Mouse (Mus musculus): Measurements from ENCODE around the gene Cnot1.
A peak's percentile ranks its signal among the peaks of the same experiment; 100 is the strongest.
"Not testable (repeated sequence)": the region's sequence is repeated elsewhere in the genome, so short reads cannot be mapped to it uniquely, and the experiment has no call there.

Gene Cnot1

DNA sequence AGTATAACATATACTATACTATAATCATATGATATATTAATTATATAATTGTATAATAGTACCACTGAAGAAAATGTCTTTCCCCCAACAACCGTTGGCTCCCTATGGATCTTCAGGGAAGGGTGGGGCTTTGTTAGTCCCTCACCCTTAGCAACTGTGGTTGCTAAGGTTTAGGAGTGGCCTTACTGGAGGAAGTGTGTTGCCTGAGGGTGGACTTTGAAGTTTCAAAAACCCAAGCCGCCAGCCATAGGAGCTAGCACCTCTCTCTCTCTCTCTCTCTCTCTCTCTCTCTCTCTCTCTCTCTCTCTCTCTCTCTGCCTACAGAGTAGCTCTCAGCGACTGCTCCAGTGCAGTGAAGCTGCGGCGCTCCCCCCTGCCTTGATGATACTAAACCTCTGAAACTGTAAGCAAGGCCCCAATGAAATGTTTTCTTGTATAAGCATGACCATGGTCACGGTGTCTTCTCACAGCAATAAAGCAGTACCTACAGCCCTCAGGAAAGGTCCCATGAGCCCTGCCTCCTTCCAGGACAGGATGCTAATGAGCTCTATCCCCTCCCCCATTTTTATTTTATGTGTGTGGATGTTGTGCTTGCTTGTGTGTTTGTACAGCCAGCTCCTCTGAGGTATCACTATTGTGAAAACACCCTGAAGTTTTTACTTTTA lies 8.9 kb upstream of the Cnot1 start:
- DNase-seq = no peak

DNA sequence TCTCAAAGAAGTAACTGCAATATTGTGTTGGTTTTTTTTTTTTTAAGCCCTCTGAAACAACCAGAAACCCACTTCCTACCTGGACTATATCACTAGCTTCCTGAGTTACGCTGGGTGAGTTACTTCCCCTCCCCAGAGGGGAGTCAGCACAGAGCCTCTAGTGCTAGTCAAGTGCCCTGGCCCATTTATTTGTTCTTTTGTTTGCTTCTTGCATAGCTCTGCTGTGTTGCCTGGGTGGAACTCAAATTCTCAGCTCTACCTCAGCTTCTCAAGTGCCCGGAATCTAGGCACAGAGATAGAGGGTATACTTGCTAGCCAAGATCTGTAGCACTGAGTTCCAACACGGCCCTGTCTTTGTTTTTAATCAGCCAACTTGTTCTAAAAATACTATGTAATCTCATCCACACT lies 2.9 kb upstream of the Cnot1 start:
- peak; percentile 15 to 46 for DNase-seq

DNA sequence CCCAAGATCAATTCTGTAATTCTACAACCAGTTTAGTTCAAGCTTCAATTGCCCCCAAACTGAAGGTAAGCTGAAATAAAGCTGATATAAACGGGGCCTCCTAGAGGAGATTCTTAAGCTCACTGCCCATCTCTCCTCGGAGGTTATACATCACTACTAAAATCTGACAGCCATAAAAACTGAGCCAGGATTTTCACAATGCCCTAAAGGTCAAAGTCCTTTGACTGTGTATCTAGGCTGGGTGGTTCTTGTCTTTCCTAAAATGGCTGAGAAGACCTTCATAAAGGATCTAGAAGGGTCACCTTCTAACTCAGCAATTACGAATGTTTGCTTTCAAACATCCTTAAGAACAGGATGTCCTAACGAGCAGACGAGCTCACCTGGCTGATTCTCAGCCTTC lies 1.9 kb upstream of the Cnot1 start:
- no peak for DNase-seq

- DNase-seq = no peak
Measured at GRCm38 (mm10) chr8:95808631-95809030, 1.4 kb upstream of the Cnot1 start.

DNA sequence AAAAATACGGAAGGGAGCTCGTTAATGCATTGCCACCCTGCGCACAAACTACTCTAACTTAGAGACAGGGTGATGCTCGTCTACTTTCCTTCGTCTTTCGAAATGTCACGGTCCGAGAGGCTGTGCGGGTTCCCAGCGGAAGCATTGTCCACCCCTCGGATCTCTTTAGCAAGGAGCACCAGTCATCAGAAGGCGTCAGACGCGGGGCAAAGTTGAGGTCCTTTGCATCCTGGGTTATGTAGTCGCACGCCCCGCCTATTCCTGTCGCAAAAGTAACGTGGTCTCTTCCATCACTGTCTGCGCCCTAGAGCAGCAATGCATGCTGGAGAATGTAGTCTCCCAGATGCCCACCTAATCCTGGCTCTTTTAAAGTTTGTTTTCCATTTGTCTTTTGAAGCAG lies 597 bp upstream of the Cnot1 start:
- peak; percentile 84 to 91 for DNase-seq

GRCm38 (mm10) chr8:95806461-95807191 lies 638 bp downstream of the Cnot1 start:
- peak; percentile 70 to 84 for DNase-seq

DNA sequence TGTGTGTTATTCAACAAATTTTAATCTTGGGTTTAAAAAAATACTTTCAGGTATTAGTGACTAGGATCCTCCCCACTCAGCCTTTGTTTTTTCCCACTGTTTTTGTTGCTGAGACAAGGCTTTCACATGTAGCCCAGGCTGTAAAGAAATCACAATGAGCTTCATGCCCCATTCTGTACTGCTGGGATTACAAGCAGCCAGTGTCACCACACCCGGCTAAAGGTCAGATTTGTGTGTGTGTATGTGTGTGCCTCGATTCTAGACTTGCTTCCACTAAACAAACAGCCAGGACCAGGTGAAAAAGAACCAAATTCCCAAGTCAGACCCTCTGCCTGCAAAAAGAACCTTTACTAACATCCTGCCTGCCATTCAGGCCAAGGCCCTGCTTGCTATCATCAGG lies 1.8 kb downstream of the Cnot1 start:
- DNase-seq = no peak

DNA sequence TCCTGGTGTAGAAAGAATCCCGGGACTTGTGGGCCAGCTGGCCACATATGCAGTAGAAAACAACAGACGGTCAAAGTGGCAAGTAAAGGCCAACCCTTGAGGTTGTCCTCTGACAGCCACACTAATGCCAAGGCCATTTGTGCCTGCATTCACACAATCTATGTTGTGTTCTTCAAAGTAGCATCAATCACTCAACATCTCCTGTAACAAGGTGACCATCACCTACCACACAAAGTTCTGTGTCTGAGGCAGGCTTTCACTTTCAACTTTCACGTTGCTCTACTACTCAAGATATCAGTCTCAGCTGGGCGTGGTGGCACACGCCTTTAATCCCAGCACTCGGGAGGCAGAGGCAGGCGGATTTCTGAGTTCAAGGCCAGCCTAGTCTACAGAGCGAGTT lies 5.0 kb downstream of the Cnot1 start:
- DNase-seq = no peak

DNA sequence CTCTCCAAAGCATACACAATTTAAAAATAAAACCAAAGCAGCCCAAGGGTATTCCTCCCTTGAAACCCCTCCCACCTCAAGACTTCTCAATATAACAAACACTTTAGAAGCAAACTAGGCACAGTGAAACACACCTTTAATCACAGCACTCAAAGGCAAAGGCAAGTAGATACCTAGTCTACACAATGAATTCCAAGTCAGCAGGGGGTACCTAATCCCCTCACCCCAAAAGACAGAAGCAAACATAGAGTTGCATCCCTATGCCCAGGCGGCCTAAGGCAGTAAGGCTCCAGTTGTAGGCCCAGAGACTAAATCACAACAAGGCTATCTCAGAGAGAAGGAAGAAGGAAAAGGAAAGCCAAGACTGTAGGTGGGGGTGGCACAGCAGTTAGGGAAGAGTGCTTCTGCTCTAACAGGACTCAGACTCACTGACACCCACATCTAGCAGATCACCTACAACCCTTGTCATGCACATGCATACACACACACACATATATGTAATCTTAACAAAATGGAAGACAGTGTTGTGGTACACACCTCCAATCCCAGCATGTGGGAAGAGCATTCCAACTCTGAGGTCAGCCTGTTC lies 5.7 kb downstream of the Cnot1 start:
- no peak for DNase-seq

DNA sequence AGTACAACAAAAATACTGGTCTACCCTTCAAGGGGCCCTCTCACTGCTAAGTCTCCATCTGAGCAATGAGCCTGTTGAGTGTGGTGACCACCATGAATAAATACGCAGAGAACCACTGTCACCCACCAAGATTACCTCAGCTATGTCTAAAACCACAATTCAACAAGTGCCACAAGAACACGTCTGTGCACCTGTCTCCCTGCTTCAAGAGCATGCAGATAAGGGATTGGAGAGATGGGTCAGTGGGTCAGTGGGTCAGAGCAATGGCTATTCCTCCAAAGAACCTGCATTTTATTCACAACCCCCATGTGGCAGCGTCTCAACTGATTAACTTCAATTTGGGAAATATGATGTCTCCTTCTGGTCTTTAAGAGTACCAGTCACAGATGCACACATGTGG lies 6.9 kb downstream of the Cnot1 start:
- DNase-seq = no peak

DNA sequence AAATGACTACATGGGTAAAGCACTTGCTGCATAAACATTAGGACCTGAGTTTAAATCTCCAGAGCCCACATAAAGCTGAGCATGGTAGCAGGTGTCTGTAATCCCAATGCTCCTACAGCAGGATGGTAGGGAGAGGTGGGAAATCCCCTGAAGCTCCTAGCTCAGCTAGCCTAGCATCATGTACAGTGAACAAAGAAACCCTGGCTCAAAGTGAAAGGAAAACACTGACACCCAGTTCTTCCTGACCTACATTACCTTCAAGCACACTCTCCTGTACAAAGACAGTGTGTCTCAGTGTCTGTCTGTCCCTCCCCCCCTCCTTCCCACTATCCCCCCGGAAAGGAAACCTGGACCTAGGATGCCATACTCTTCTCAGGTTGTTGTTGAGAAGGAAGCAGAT lies 7.4 kb downstream of the Cnot1 start:
- no peak for DNase-seq

DNA sequence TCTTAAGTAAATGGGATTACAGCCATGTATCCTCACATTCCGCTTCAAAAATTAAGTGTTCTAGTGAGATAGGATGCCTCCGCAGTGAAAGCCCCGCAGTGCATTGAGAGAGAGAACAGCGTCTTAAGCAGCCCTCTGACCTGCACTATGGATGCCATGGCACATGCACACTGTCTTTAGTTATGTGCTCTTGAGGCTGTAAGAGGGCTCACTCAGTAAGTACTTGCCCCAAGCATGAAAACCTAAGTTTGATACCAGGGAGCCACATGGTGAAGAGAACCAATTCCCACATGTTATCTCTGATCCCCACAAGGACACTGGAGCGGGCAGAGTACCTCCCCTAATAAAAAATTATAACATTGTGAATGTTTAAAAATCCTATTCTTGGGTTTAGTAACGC lies 8.1 kb downstream of the Cnot1 start:
- no peak for DNase-seq

GRCm38 (mm10) chr8:95795333-95796061 lies 11.8 kb downstream of the Cnot1 start:
- DNase-seq = not testable (repeated sequence)

GRCm38 (mm10) chr8:95785591-95785990 lies 21.7 kb downstream of the Cnot1 start:
- DNase-seq = no peak

GRCm38 (mm10) chr8:95782628-95783027 lies 24.6 kb downstream of the Cnot1 start:
- DNase-seq = no peak

DNA sequence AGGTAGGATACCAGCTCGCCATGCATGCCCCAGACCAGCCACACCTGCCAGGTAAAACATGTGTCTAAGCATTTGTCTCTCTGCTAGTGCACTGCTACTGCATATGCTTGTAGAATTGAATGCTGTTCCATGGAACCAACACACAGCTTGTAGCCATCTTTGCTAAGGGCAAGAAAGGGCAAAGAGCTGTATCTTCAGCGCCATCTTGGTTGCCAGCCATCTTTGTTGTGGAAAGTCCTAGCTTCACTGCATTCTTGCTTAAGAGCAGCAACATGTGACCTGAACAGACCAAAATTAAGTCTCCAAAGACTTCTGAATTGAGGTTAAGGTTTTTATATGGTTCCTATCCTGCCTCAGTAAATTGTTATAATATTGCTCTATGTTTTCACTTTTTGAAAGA lies 25.5 kb downstream of the Cnot1 start:
- no peak for DNase-seq

DNA sequence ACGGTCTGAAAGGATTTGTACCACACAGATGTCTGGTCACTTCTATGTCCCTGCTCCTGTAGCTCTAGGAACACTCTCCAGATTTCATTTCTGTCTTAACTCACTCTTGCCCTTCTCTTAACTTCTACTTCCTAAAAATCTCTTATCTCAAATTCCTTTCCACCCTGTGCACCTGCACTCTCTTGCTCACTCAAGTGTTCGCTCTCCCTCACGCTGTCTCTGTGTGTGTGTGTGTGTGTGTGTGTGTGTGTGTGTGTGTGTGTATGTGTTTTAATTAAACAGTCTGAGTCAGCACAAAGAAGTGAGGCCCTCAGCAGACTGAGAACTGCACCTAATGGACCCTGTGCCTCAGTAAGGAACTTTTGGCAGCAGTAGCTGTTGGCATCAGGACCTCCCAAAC lies 26.2 kb downstream of the Cnot1 start:
- no peak for DNase-seq

DNA sequence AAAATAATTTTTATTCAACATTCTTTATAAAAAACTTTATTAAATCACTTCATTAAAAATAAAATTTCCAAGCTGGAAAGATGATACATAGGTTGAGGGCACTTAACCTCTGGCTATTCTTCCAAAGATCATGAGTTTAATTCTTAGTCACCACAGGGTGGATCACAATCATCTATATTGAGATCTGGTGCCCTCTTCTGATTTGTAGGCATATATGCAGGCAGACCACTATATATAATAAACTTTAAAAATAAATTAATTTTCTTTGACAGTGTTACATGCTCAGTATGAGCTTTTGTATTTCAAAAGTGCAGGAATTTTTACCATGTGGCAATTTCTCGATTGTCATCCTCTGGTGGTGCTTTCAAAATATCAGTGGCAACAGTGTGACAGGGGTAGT lies 43.1 kb downstream of the Cnot1 start:
- DNase-seq = no peak

GRCm38 (mm10) chr8:95760323-95760722 lies 46.9 kb downstream of the Cnot1 start:
- no peak for DNase-seq

DNA sequence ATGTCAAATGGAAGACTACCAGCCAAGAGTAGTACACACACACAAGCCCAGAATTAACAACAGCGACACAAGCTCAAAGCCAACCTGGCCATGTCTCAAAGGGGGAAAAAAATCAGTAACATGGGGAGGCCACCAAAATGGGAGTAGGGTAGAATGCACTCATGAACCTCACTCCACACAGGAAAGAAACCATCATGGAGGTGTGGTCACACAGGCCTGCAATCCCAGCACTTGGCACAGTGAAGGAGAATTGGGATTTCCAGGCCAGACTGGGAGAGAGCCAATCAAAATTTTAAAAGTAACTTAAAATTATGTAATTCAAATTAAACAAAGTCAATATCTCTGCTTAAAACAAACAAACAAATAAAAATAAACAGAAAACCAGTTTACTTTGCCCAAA lies 55.3 kb downstream of the Cnot1 start:
- no peak for DNase-seq

GRCm38 (mm10) chr8:95748028-95748427 lies 59.2 kb downstream of the Cnot1 start:
- no peak for DNase-seq

DNA sequence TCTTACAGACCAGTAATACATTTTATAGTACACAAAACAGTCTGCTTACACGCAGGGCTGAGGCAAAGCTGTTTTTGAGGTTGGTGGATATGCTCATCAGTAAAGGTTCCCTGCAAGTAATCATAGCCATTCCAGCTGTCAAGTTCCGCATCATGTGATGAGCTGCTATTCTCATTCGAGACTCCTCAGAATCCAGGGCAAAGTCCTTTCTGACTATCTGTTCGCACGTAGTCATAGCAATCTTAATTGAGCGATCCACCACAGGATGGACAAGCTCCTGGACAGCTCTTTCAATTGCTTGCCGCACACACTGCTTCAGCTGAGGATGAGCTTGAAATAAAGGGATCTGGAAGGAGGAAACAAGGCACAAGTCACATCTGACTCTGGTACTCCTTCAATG lies 65.5 kb downstream of the Cnot1 start:
- no peak for DNase-seq

DNA sequence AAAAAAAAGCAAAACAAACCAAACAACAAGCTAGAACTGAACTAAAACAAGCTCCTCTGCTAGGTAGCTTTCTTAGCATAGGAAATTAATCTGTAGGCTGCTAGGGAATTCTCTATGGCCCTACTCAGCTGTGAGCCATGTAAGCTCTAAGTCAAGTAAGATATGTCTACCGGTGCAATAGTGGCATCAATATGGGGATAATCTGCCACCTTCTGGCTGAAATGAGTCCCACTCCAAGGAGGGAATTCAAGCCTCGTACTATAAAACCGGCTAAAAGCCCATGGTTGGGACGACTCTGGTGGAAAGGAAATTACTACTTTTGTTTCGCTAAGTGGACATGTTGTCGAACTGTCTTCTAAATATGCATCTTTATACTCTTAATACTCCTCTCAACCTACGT lies 68.7 kb downstream of the Cnot1 start:
- DNase-seq = no peak

DNA sequence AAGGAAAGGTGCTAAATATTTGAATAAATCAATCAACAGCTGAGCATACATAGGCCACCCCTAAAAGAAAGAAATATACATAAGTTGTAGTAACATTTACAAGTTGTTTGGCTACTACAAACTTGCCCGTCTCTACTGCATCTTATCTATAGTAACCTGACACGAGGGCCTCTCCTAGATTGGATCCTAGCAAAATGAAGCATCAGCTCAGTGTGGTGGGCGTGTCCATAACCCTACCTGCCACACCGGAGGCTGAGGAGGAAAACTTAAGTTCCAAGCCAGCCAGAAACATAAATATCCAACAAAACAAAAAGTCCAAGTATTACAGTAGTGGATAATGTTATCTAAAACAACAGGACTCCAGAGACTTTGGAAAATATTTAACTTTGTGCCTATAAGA lies 79.6 kb downstream of the Cnot1 start:
- DNase-seq = no peak
